Mouse (Mus musculus) testis, adult 2 months (tissue): ENCODE measurements around the gene Gm10718.
"Not testable (repeated sequence)": the region's sequence is repeated elsewhere in the genome, so short reads cannot be mapped to it uniquely, and the experiment has no call there.

Experiments
- CTCF ChIP-seq: fragments of 200-500 bp; IDR thresholded peaks from 2 replicates; pipeline ENCODE4 v1.5.1; 2012; ENCODE audit warnings: low read depth, mild to moderate bottlenecking, inconsistent platforms, low read length, moderate library complexity; ENCODE audit not compliant: control insufficient read depth, insufficient read depth, insufficient replicate concordance
- POLR2A ChIP-seq: fragments of 200-500 bp; IDR thresholded peaks from 2 replicates; pipeline ENCODE4 v1.6.1; 2012; ENCODE audit warnings: low read depth, mild to moderate bottlenecking, inconsistent platforms, low read length, moderate library complexity; ENCODE audit not compliant: control insufficient read depth

- TF ChIP-seq POLR2A, CTCF: not testable (repeated sequence)
Observed at GRCm38 (mm10) chr9:3036577-3036976, 13.2 kb downstream of the Gm10718 start, which contains the start of gene Gm10715.
